Mouse (Mus musculus): ENCODE measurements around the gene Gm49354.
A peak's percentile ranks its signal among the peaks of the same experiment; 100 is the strongest.
"Not testable (repeated sequence)": the region's sequence is repeated elsewhere in the genome, so short reads cannot be mapped to it uniquely, and the experiment has no call there.

Gene Gm49354

GRCm38 (mm10) chr13:59766786-59767515, 15.1 kb downstream of the Gm49354 start:
- no peak for DNase-seq (ENCODE audit: low spot score in 2 of 2)

- no peak for DNase-seq (ENCODE audit: low spot score in 2 of 2)
These were observed 19.3 kb downstream of the Gm49354 start for GRCm38 (mm10) chr13:59762791-59763190.

- no peak for DNase-seq (ENCODE audit: low spot score in 2 of 2)
These were observed 25.1 kb downstream of the Gm49354 start for GRCm38 (mm10) chr13:59756906-59757305.

GRCm38 (mm10) chr13:59750310-59750709, 31.7 kb downstream of the Gm49354 start:
- DNase-seq (ENCODE audit: low spot score in 2 of 2): no peak

- peak; percentile 51 to 71 for DNase-seq (ENCODE audit: low spot score in 2 of 2)
These were observed 35.3 kb downstream of the Gm49354 start, which contains the start of gene 1700014D04Rik for GRCm38 (mm10) chr13:59746711-59747110. 1700014D04Rik (minus strand) TSS chr13:59746752.

GRCm38 (mm10) chr13:59746164-59746563, 35.9 kb downstream of the Gm49354 start:
- no peak for DNase-seq (ENCODE audit: low spot score in 2 of 2)

GRCm38 (mm10) chr13:59745462-59745861, 36.6 kb downstream of the Gm49354 start:
- DNase-seq (ENCODE audit: low spot score in 2 of 2): no peak

- no peak for DNase-seq (ENCODE audit: low spot score in 2 of 2)
These were observed 40.3 kb downstream of the Gm49354 start for GRCm38 (mm10) chr13:59741697-59742096.

GRCm38 (mm10) chr13:59741096-59741495, 40.9 kb downstream of the Gm49354 start:
- no peak for DNase-seq (ENCODE audit: low spot score in 2 of 2)

- no peak for DNase-seq (ENCODE audit: low spot score in 2 of 2)
These were observed 42.6 kb downstream of the Gm49354 start for GRCm38 (mm10) chr13:59739397-59739796.

GRCm38 (mm10) chr13:59738455-59738854, 43.6 kb downstream of the Gm49354 start:
- no peak for DNase-seq (ENCODE audit: low spot score in 2 of 2)

- no peak for DNase-seq (ENCODE audit: low spot score in 2 of 2)
These were observed 46.9 kb downstream of the Gm49354 start for GRCm38 (mm10) chr13:59735190-59735589.

- DNase-seq (ENCODE audit: low spot score in 2 of 2): not testable (repeated sequence)
These were observed 47.7 kb downstream of the Gm49354 start for GRCm38 (mm10) chr13:59734347-59734746.

GRCm38 (mm10) chr13:59733936-59734335, 48.1 kb downstream of the Gm49354 start:
- DNase-seq (ENCODE audit: low spot score in 2 of 2): no peak

- no peak for DNase-seq (ENCODE audit: low spot score in 2 of 2)
These were observed 50.4 kb downstream of the Gm49354 start, which contains the start of gene Spata31d1d for GRCm38 (mm10) chr13:59731652-59732051. Spata31d1d (minus strand) TSS chr13:59731752.

GRCm38 (mm10) chr13:59728378-59729093, 53.5 kb downstream of the Gm49354 start:
- peak; percentile 67 to 70 for DNase-seq (ENCODE audit: low spot score in 2 of 2)

- DNase-seq (ENCODE audit: low spot score in 2 of 2): no peak
These were observed 55.7 kb downstream of the Gm49354 start for GRCm38 (mm10) chr13:59726139-59726867.

GRCm38 (mm10) chr13:59722089-59722488, 60.0 kb downstream of the Gm49354 start:
- not testable (repeated sequence) for DNase-seq (ENCODE audit: low spot score in 2 of 2)

- DNase-seq (ENCODE audit: low spot score in 2 of 2): no peak
These were observed 62.6 kb downstream of the Gm49354 start for GRCm38 (mm10) chr13:59719475-59719874.

GRCm38 (mm10) chr13:59718857-59719440, 63.1 kb downstream of the Gm49354 start:
- DNase-seq (ENCODE audit: low spot score in 2 of 2): not testable (repeated sequence)

- no peak for DNase-seq (ENCODE audit: low spot score in 2 of 2)
These were observed 68.3 kb downstream of the Gm49354 start for GRCm38 (mm10) chr13:59713710-59714109.

- not testable (repeated sequence) for DNase-seq (ENCODE audit: low spot score in 2 of 2)
These were observed 70.1 kb downstream of the Gm49354 start, which contains the start of gene Spata31d1b for GRCm38 (mm10) chr13:59711984-59712383. Spata31d1b (plus strand) TSS chr13:59712284.
